29 mouse cellular contexts compared by ENCODE assay signal in the genomic region with DNA sequence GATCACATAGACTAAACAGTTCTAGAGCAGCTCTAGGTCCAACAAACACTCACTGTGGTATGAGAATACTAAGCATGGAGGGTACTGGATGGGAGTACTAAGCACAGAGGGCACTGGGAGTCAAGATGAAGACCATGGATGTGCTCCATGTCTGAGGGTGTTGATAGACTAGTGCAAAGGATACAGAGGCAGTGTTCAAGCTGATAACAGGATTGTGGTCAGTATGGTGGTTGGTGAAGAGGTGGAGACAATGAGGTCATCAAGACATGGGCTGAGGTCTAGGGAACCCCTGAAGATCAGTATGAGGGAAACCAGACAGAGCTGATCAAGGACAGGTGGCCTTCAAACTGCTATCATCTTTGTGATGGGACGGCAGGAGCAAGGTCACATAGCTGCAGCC.
A peak's percentile ranks its signal among the peaks of the same experiment; 100 is the strongest.
DNase-seq lines count a peak whose midpoint lies in the region; ATAC-seq and TF ChIP-seq lines count a peak whose summit lies in the region.
"Had no signal": no experiment of that assay in that cellular context is flagged by ENCODE, and none has a peak within 500 bp of the region (broad histone marks: within the 10 kb centered on the region; RNA-seq: fewer than 3 reads in every experiment).

No protein-coding gene starts in this region.

- ATAC-seq in liver, embryonic 14.5 days (ENCODE audit: insufficient read depth) = peak; percentile 74
- ATAC-seq in megakaryocyte-erythroid progenitor cell, adult 5-6 weeks (replicated peaks; ENCODE audit: low FRiP score, low TSS enrichment, poor library complexity, severe bottlenecking) = peak; percentile 97
- ATAC-seq in CD4-positive, CD25-positive, alpha-beta regulatory T cell, adult 4 months = no peak
- ATAC-seq: activated CD4-positive, CD25-positive, alpha-beta regulatory T cell, adult 4 months; forebrain, embryonic 16.5 days; intestine, embryonic 16.5 days; midbrain, embryonic 15.5 days had no signal

- no peak overlapping the region for H3K4me3 ChIP-seq in C2C12 (ENCODE audit: insufficient read depth, poor library complexity, severe bottlenecking)
- no peak overlapping the region for H3K4me3 ChIP-seq in liver, embryonic 14.5 days (ENCODE audit: insufficient read depth in 1 of 2, low read depth in 2 of 2, low read length in 2 of 2)
- H3K4me3 ChIP-seq: embryonic facial prominence, embryonic 13.5 days; hindbrain, embryonic 13.5 days; left cerebral cortex, adult 2 months; limb, embryonic 13.5 days; midbrain, embryonic 10.5 days; midbrain, embryonic 15.5 days had no signal

- H3K79me3 ChIP-seq in C2C12 (ENCODE audit: low read depth) = no peaks in the 10 kb centered on the region

- TF ChIP-seq EP300 in liver, embryonic 14.5 days (IDR thresholded peaks at IDR 0.05; ENCODE audit: low read depth) = peak; percentile 25; the same call in 1 of the 2 replicates

- H3K4me1 ChIP-seq in liver, embryonic 14.5 days (replicated peaks; ENCODE audit: control insufficient read depth in 2 of 2, insufficient read depth in 2 of 2, low read length in 1 of 2) = peaks cover 5 to 10% of the 10 kb centered on the region in 2 experiments
- H3K4me1 ChIP-seq: midbrain, embryonic 10.5 days had no signal

- no peak overlapping the region for H3K27ac ChIP-seq in liver, embryonic 14.5 days
- H3K27ac ChIP-seq: embryonic facial prominence, embryonic 13.5 days; hindbrain, embryonic 13.5 days; left cerebral cortex, adult 2 months; limb, embryonic 13.5 days; macrophage; midbrain, embryonic 10.5 days; midbrain, embryonic 15.5 days had no signal

- no peak overlapping the region for H3ac ChIP-seq in C2C12 (ENCODE audit: control insufficient read depth, insufficient read length, low read depth)

- TF ChIP-seq CTCF in C2C12 (IDR thresholded peaks at IDR 0.05; ENCODE audit: control insufficient read depth, insufficient read depth, insufficient read length) = no peak
- no peak for TF ChIP-seq CTCF in liver, embryonic 14.5 days (IDR thresholded peaks at IDR 0.05; ENCODE audit: low read depth)

- no peak overlapping the region for H3K9ac ChIP-seq in liver, embryonic 14.5 days (replicated peaks)
- H3K9ac ChIP-seq: embryonic facial prominence, embryonic 13.5 days; hindbrain, embryonic 13.5 days; limb, embryonic 13.5 days; midbrain, embryonic 15.5 days had no signal

- H3K79me2 ChIP-seq in C2C12 (ENCODE audit: control insufficient read depth, insufficient read depth) = no peaks in the 10 kb centered on the region

- H3K4me2 ChIP-seq in liver, embryonic 14.5 days (ENCODE audit: low read depth) = no peak overlapping the region
- H3K4me2 ChIP-seq: embryonic facial prominence, embryonic 13.5 days; heart, embryonic 11.5 days; hindbrain, embryonic 13.5 days; limb, embryonic 13.5 days; midbrain, embryonic 15.5 days had no signal

- WGBS in liver, embryonic 14.5 days (ENCODE audit: insufficient replicate concordance) = 0% methylated on average over 1 of the region's 1 CpGs

- DNase-seq in MEL-GATA-1-ER (ENCODE audit: extremely low read depth, low read depth) = peak; percentile 71
- no peak for DNase-seq in liver, embryonic 14.5 days (ENCODE audit: low read depth in 3 of 3, low spot score in 3 of 3)
- DNase-seq in frontal cortex, postnatal 36 days (ENCODE audit: low spot score in 2 of 2) = no peak
- no peak for DNase-seq in adrenal gland, adult (ENCODE audit: inconsistent age in 2 of 2, low spot score in 1 of 2)
- DNase-seq: adrenal gland, adult 8-10 months; cerebellum, adult 8-10 months; cerebellum, postnatal 36 days; embryo, embryonic 11 days; heart, postnatal 4 days; kidney, adult 9 months; kidney, postnatal 10 days; lung, adult 2 months; right cerebral cortex, adult 18-20 months; spleen, adult 18-20 months; thymus, postnatal 14 days had no signal

- H3K9me3 ChIP-seq in liver, embryonic 14.5 days (ENCODE audit: control insufficient read depth, low read length) = no peaks in the 10 kb centered on the region
- H3K9me3 ChIP-seq: embryonic facial prominence, embryonic 13.5 days; hindbrain, embryonic 13.5 days; limb, embryonic 13.5 days; midbrain, embryonic 10.5 days; midbrain, embryonic 15.5 days had no signal

- no peaks in the 10 kb centered on the region for H3K27me3 ChIP-seq in C2C12 (ENCODE audit: control insufficient read depth, insufficient read depth, insufficient read length)
- no peaks in the 10 kb centered on the region for H3K27me3 ChIP-seq in liver, embryonic 14.5 days (ENCODE audit: control insufficient read depth, insufficient read depth, low read length)
- H3K27me3 ChIP-seq: embryonic facial prominence, embryonic 13.5 days; hindbrain, embryonic 13.5 days; limb, embryonic 13.5 days; midbrain, embryonic 15.5 days had no signal

- H3K36me3 ChIP-seq in C2C12 (ENCODE audit: control insufficient read depth, insufficient read depth) = no peaks in the 10 kb centered on the region
- no peaks in the 10 kb centered on the region for H3K36me3 ChIP-seq in liver, embryonic 14.5 days (replicated peaks; ENCODE audit: control insufficient read depth, insufficient read depth, low read depth)
- H3K36me3 ChIP-seq: embryonic facial prominence, embryonic 13.5 days; hindbrain, embryonic 13.5 days; limb, embryonic 13.5 days; midbrain, embryonic 10.5 days; midbrain, embryonic 15.5 days had no signal

TF ChIP-seq in C2C12, 6 proteins besides CTCF, POLR2A, EP300 and RAD21:
- TF ChIP-seq MYOG (IDR thresholded peaks at IDR 0.05; ENCODE audit: control insufficient read depth, extremely low read depth, insufficient read length) (no peak), MAX (IDR thresholded peaks at IDR 0.05) (no peak), MYOD1 (IDR thresholded peaks at IDR 0.05; ENCODE audit: control insufficient read depth, insufficient read length, low read depth) (peak; percentile 28), USF1 (IDR thresholded peaks at IDR 0.05; ENCODE audit: low read depth) (no peak), FOSL1 (IDR thresholded peaks at IDR 0.05; ENCODE audit: insufficient read depth, low read length, poor library complexity, severe bottlenecking) (no peak), CEBPB (IDR thresholded peaks at IDR 0.05; ENCODE audit: low read depth) (no peak)
